Mouse (Mus musculus) layer of hippocampus, adult 6 months (tissue): Measurements from ENCODE around the gene Gm20906. TPM values are rescaled to one million over a fixed set of nuclear protein-coding genes. Genes with fewer than 3 reads are reported as not detected.

Experiments used
- long read RNA-seq, 2 experiments: library from polyadenylated mRNA; unstranded; transcript quantifications; one replicate each; pipeline ENCODE4 v2.0.0; 2019 to 2020
- polyA plus RNA-seq: library from polyadenylated mRNA; unstranded; fragments of <200 nt; fragmentation: Nextera tagmentation; gene quantifications from 2 replicates; pipeline ENCODE4 v1.2.3, GENCODE M21; 2021

Gm20906 gene
- polyA plus RNA-seq = not detected in 2 replicates
- long read RNA-seq, experiment 1 = 0 reads
- long read RNA-seq, experiment 2 = 0 reads

DNA sequence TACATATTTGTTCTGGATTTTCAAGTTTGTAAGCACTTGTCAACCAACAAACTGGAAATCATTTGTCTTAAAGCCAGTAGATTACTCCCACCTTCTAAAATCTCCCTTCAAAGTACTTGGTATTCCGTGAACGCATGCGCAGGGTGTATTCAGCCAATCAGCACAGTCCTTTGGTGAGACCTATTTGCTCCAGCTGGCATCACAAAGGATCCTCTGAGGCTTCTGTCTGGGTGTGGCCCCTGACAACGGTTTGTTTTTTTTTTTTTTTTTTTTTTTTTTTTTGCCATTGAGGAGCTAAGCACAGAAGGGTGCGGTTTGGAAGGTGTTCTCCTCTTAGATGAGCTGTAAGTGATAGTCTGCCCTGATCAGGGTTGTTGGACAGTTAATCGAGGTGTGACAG is at the start of gene Gm20906:
Gene Gm20906 (plus strand): TSS at position 301 of the 400 bp plus-strand sequence.

